Mouse (Mus musculus): ENCODE results near the gene Alg11. TPM values are rescaled to one million over a fixed set of nuclear protein-coding genes. Genes with fewer than 3 reads are reported as not detected.

Alg11 gene
- total RNA-seq (2021), result 10 to 100 TPM; 27.1 to 30.1 TPM

DNA sequence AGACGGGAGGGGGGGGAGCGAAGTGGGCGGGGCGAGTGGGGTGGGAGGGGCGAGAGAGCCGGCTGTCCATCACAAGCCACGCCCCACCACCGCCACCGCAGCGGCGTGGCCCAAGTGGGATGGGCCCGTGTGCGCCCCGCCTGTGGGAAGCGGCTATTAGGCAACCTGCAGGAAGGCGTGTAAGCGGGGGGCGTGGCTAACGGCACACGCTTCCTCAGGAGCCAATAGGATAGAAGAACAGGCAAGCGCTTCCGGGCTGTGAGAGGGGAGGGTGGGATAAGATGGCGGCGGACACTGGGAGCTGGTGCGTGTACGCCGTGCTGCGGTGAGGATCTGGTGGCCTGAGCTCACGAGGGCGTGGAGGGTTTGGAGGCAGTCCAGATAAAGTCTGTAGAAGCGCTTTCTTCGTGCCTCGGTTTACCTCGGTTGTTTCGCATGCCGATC lies at the start of gene Alg11:
Gene Alg11 (plus strand): TSS at position 276 of the 444 bp plus-strand sequence.
- peak; percentile 96 to 99 for DNase-seq (ENCODE audit: extremely low spot score in 1 of 2, low spot score in 2 of 2)

DNA sequence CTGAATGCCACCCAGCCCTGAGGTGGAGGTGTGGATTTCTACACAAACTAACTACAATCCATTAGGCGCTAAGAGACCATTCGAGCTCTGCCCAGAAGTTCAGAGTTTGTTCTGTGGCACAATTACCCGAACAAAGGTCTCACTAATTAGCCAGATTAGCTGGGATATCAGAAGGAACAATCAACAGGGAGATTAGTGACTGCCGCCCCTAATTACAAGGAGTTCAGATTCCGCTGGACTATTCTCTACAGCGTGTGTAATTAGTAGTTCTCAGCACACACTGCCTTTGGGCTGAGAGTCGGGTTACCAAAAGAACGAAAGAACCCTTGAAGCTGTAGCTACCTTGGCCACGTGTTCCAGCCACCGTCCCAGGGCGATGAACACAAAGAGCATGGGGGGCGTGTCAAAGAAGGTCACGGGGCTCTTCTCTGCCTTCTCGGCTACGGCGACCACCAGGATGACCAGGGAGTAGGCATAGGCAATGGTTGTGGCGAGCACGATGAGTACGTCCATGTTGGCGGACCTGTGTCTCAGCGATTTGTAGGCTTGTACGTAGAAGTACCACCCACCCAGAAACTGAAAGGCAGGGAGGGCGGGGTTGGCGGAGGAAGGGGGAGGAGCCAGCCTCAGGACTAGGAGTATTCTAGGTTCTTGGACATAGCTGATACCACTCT lies 47.4 kb upstream of the Alg11 start:
- DNase-seq (ENCODE audit: extremely low spot score in 1 of 2, low spot score in 2 of 2), result peak in 1 of 2 experiments; percentile 27
- intact Hi-C loops (cut with DNase I), result no loop called here

More for the DNA sequence above, at the start of gene Alg11:
- intact Hi-C loops (cut with DNase I), result no loop called here

DNA sequence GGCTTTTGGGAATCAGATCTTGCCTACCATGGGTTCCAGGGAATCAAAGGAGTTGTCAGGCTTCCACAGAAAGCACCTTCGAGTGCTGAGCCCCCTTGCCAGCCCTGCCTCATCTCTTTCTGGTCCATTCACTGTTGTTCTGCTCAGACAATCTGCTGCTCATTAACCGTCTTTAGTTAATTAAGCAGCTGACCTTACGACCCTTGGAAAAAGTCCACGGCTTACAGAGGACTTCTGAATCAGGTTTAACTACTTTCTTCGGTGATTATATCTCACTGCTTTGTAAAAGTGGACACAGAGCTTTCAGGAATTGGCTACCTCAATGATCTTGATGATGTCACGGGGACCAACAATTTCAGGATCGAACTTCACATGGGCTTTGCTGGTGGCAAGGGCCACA lies 42.8 kb upstream of the Alg11 start:
- intact Hi-C loops (cut with DNase I), result no loop called here
- DNase-seq (ENCODE audit: extremely low spot score in 1 of 2, low spot score in 2 of 2), result no peak

DNA sequence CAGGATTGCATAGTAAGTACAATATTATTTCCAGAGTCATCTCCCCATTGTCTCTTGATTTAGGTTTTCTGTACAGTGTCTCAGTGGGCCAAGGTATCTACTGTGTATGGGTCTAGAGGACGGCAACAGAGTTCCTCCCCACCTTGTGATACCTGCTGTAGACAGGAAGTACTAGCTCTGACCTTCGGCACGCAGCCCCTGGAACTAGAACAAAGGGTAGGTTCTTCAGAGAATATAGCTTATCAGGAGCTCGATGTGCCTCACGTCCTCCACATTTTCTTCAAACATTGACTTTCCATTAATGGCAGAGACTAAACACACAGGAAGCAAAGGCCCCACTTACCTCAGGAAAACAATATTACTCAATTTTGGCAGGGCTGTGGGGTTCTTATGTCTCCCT lies 41.0 kb upstream of the Alg11 start:
- intact Hi-C loops (cut with DNase I), result no loop called here

DNA sequence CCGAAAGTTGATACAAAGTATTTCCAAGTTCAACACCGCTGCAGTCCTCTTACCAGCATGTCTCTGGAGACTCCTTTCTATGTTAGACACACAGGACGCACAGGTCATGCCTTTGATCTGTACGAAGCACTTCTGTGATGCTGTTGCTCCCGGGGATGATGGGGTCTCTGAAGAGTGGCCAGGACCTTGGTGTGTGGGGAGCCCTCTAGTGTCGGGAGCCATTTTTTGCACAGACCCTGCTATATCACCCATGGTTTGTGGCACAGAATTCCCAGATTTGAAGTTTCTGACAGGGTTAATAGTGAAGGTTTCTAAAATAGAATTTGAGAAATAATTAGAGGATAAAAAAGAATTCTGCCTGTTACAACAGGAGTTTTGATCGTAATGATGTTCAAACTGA lies 38.3 kb upstream of the Alg11 start:
- DNase-seq (ENCODE audit: extremely low spot score in 1 of 2, low spot score in 2 of 2), result no peak
- intact Hi-C loops (cut with DNase I), result no loop called here

More for the DNA sequence above, 41.0 kb upstream of the Alg11 start:
- DNase-seq (ENCODE audit: extremely low spot score in 1 of 2, low spot score in 2 of 2), result no peak

DNA sequence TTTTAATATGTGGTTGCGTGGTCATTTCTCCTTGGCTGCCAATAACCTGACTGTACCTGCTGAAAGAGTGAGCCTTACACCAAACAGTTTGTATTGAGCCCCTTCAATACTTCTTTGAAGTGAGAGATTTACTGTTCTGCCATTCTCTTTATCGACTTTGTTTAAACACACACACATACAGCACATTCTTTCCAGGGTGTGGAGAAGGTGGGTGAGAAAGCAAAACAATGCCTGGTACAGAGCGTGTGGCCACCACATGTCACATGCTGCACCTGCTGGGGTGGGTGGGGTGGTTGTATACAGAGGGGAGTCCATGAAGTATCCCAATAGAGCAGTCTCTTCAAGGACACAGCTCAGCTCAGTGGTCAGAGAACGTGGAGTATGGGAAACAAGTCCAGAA lies 35.3 kb upstream of the Alg11 start:
- DNase-seq (ENCODE audit: extremely low spot score in 1 of 2, low spot score in 2 of 2), result no peak
- intact Hi-C loops (cut with DNase I), result no loop called here

DNA sequence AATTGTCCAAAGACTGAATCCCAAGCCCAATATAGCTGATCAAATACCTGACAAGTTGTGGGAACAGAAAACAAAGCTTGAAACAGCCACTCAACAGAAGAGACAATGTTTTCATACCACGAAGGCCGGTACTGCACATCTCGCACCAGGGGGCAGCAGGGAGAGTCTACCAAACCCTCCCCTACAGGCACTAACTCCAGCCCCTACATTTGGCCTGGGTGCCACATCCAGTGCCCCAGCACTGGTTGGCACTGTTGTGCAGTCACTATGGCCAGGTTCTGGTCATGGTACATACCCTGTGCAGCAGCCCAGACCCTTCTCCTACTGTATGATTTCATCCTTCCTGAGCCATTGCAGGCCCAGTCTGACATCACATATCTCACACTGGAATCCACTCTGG lies 31.5 kb upstream of the Alg11 start:
- no peak for DNase-seq (ENCODE audit: extremely low spot score in 1 of 2, low spot score in 2 of 2)
- intact Hi-C loops (cut with DNase I), result no loop called here

DNA sequence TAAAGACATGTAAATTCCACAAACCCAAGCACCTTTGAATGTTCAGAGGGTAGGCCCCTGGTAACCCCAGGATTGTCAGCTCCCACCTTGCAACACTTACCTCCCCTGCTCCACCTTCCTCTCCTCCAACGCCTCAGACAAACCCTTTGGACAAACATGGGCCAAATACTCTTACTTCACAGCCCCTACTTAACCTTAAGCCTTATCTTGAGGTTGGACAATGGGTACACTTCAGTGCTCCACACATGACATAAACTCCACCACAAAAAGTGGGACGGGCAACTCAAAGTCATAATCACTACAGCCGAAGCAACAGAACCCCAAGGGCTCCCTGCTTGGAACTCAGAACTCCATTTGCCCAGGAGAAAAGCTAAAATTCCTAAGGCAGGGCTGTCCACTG lies 29.5 kb upstream of the Alg11 start:
- intact Hi-C loops (cut with DNase I), result no loop called here
- no peak for DNase-seq (ENCODE audit: extremely low spot score in 1 of 2, low spot score in 2 of 2)

DNA sequence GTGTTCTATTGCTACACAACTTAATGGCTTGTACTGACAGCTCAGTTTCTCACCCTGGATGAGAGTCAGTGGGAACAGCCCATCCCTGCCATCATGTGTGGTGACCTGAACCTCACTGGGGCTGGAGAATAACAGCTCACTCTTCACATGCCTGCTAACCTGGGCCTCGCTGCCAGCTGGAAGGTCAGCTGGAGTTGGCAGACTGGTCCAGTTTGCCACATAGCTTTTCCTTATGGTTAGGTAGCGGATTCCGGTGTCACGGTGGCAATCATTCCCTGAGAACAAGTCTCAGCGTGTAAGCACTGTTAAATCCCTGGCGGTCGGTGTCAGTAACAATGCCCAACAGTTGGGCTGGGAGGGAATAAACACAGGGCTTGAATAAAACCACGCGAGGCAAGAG lies 24.4 kb upstream of the Alg11 start:
- no peak for DNase-seq (ENCODE audit: extremely low spot score in 1 of 2, low spot score in 2 of 2)
- intact Hi-C loops (cut with DNase I), result no loop called here

DNA sequence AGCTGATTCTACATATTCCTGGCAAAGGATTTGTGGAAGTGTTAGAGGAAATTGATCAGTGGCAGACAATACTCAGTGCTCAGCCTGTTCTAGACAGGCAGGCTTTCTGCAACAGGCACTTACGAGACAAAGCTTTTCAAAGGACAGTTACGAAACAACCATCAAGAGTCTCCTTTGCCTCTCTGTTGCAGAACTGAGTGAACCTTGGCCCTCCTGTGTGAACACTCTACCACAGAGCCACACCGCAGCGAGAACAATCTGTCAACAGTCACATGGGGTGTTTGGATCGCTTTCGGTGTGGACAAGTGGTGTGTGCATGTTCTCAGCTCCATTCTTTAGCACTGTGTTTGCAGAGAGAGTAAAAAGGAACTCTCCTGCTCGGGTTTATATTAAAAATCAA lies 23.5 kb upstream of the Alg11 start:
- no peak for DNase-seq (ENCODE audit: extremely low spot score in 1 of 2, low spot score in 2 of 2)
- intact Hi-C loops (cut with DNase I), result no loop called here

DNA sequence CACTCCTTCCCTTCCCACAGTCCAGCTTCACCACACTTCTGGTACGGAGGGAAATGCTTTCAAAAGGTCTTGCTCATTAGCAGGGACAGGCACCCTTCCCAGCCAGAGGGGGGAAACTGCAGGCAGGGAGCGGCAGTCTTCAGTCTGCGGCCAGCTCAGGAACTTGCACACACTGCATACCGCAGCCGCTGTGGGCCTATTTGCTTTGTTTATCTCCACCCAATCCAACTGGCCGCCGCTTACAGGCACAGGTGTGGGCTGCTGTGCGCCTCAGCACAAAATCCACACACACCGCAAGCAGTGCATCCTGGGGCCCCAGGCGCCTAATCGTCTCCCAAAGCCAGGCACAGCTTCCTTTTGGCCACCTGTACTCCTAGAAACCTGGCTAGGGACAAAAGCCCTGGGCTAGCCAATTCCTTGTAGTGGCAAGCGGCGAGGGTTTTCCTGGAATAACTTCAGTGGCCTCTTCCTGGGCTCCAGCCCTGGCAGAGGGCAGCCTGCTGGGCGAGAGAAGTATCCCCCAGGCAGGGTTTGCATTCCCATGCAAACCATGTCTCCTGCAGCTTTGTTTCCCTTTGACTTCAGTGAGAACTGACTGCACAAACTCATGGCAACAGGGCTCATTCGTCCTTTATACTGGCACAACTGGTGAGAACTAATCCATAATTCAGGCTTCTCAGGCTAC lies 20.9 kb upstream of the Alg11 start:
- intact Hi-C loops (cut with DNase I), result no loop called here
- no peak for DNase-seq (ENCODE audit: extremely low spot score in 1 of 2, low spot score in 2 of 2)

DNA sequence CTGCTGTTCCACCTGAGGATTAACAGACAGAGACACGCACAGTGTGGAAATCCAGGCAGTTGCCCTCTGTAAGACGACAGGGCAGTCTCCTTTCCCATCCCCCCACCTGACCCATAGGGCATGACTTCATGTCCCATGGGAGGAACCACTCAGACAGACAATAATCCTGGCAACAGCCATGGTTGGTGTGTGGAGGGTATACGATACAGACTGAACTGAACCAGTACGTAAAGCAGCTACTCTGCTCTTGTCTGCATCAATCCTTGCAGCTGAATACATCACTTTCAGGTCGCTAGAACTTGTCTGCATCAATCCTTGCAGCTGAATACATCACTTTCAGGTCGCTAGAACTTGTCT lies 20.4 kb upstream of the Alg11 start:
- DNase-seq (ENCODE audit: extremely low spot score in 1 of 2, low spot score in 2 of 2), result no peak
- intact Hi-C loops (cut with DNase I), result no loop called here

DNA sequence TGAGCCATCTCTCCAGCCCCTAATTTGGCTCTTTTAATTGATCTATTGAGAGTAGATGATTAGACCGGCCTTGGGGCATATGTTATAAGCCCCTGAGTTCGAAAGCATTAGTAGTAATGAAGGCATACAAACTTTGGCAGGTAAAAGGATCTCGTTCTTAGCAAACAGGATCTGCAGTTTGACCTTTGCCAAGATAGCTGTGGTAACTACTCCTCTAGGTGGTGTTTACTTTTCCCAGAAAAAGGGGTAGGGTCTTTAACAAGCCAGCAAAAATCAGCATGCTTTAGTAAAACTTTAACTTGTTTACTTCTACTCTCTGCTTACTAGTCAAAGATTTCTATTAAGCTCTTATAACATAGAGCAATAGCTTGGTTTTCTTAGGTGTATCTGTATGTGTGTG lies 18.0 kb upstream of the Alg11 start:
- intact Hi-C loops (cut with DNase I), result no loop called here
- DNase-seq (ENCODE audit: extremely low spot score in 1 of 2, low spot score in 2 of 2), result no peak

DNA sequence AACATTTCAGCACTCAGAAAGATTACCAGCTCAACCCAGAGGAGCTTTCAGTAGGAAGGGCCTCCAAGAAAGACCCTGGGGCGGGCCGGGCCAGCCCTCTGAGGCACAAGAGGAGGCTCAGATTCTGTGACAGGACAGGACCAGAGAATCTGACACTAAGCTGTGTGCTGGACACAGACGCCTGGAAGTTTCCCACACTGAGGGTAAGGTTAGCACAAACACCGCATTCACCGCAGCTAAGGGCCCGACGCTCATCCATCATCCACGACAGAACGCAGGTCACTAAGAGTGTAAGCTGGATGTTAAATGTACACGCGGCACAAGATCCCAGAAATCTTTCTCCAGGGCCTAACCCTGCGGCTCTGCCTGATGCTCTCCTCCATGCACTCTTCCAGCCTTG lies 16.8 kb upstream of the Alg11 start:
- DNase-seq (ENCODE audit: extremely low spot score in 1 of 2, low spot score in 2 of 2), result no peak
- intact Hi-C loops (cut with DNase I), result no loop called here

DNA sequence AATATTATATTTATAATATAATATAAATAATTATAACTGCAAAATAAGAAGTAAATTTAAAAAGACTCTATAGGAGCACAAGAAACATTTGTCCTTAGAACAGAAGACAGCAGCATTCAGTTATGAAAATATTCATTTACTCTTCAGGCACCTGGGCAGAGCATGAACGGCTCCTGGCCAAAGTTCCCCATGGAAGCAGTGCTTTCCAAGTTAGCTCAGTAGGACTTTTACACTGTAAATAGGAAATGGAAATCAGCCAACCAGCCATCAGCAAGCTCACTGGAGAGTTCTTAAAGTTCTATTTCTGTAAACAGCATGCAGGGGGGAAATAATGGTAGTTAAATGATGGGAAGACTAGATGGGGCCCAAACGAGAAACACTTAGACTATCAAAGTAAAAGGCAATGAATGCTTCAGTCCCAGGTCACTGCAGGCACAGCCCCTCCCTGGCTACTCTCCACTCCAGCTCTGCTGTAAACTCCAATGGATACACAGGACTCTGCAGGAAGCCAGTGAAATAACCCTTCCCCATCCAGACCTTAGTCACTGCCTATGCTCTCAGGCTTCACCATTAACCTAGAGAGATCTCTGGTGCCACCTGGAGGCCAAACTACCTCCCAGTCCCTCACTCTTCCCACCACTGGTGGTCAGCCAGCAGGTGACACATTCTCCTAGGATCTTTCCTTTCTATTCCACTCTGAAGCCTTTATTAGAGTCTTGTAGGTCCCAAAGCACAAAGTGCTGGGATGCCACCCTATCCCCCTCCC lies 12.6 kb upstream of the Alg11 start:
- intact Hi-C loops (cut with DNase I), result loop anchor here (5.0 kb wide), 1 partner anchor 56 kb away; no protein-coding TSS in a partner anchor
- DNase-seq (ENCODE audit: extremely low spot score in 1 of 2, low spot score in 2 of 2), result peak in 1 of 2 experiments; percentile 44

DNA sequence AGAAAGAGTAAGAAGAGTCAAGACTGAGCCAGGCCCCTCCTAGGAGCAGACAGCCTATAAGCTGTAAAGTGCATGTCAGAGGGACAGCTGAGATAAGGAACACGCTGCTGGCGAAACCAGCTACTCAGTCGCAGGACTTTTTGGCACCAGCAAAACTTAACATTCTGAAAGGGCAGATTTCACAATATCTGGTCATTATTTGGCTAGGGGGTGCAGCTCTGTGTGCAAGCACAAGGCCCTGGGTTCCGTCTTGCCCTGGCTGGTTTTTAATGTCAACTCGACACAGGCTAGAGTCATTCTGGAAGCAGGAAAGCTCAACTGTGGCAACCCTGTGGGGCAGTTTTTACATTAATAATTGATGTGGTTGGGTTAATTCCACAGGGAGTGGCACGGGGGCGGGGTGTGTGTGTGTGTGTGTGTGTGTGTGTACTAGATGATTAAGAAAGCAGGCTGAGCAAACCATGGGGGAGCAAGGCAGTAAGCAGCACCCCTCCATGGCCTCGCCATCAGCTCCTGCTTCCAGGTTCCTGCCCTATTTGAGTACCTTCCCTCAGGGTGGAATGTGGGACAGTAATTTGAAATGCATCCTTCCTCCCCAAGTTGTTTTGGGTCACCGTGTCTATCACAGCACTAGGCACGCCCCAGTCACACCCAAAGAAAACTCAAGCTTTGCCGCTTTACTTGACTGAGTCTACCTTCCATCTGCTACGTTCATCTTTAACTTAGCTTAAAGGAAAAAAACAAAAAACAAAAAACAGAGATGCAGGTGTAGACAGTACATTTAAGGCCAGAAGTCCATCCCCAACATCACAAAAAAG lies 5.6 kb upstream of the Alg11 start:
- intact Hi-C loops (cut with DNase I), result no loop called here
- no peak for DNase-seq (ENCODE audit: extremely low spot score in 1 of 2, low spot score in 2 of 2)

DNA sequence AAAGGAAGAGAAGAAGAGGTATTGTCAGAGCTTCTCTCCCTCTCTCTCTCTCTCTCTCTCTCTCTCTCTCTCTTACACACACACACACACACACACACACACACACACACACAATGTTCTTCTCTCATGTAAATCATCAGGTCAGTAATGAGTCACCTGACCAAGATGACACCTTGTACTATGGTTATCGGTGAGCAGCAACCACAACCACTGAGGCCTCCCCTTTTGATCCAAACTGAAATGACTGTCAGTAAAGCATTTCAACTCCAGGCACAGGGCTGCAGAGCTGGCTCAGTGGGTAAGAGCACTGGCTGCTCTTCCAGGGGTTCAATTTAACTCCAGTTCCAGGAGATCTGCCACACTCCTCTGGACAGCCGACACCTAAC lies 5.0 kb upstream of the Alg11 start:
- intact Hi-C loops (cut with DNase I), result no loop called here

DNA sequence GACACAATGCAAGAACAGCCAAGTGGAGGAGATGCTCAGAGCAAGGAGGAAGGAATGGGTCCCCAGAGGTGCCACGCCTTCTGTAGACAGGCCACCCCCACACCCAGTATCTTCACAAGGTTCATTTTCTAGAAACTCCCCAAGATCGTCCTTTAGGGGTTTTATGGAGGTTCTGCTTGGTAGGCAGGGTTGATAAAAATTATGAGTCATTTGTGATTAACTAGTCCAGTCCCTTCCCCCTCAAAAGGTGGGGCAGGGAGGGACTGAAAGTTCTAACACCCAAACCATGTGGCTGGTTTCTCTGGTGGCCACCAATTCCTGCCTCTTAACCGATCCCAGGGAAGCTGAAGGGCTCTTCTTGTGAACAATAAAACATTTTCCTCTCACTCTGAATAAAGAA lies 3.7 kb upstream of the Alg11 start:
- intact Hi-C loops (cut with DNase I), result no loop called here
- no peak for DNase-seq (ENCODE audit: extremely low spot score in 1 of 2, low spot score in 2 of 2)

More for the DNA sequence above, 5.0 kb upstream of the Alg11 start:
- no peak for DNase-seq (ENCODE audit: extremely low spot score in 1 of 2, low spot score in 2 of 2)

DNA sequence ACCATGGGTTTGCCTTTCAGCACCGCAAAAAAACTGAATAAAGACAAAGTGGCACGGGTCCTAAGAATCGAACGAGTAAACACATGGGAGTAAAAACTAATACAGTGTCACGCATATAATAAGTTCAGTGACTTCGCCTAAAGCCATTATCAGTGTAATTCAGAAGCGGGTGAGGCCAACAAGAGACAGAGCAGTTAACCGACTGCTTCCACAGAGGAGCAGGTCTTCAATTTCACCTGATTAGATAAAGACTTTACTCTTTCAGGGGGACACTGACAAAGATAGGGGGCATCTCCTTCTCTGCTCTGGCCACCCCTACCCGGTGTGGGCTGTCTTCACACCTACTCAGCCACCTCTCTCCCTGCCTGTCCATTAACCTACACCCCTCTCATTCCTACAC lies 2.2 kb upstream of the Alg11 start:
- intact Hi-C loops (cut with DNase I), result no loop called here
- no peak for DNase-seq (ENCODE audit: extremely low spot score in 1 of 2, low spot score in 2 of 2)
